Mouse (Mus musculus) kidney, postnatal 36 days (tissue): ENCODE measurements around the gene Syde1.

ENCODE experiments used
- DNase-seq, 2 experiments: peaks; one replicate each; pipeline ENCODE4 v3.0.0; 2021 to 2022; ENCODE audit warnings: mixed read lengths in 2 of 2

Syde1 gene

DNA sequence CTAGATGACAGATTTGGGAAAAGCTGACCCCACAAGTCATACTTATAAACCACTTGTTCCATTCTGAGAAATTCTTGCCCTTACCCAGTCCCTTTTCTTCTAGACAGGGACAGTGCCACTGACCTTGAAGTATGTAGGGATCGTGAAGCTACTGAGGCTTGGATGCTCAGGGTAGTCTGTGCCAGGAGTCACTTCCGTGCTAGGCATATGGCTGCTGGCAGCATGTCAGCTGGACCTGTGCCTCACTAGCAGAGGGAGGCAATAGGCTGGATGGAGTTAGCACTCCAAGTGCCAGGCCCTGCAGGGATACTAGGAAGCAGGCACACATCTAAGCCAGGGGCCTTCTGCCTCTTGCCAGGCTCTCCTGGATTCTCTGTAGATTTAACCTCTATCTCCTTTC is 16.1 kb downstream of the Syde1 start:
- DNase-seq, result peak; percentile 76 to 78

DNA sequence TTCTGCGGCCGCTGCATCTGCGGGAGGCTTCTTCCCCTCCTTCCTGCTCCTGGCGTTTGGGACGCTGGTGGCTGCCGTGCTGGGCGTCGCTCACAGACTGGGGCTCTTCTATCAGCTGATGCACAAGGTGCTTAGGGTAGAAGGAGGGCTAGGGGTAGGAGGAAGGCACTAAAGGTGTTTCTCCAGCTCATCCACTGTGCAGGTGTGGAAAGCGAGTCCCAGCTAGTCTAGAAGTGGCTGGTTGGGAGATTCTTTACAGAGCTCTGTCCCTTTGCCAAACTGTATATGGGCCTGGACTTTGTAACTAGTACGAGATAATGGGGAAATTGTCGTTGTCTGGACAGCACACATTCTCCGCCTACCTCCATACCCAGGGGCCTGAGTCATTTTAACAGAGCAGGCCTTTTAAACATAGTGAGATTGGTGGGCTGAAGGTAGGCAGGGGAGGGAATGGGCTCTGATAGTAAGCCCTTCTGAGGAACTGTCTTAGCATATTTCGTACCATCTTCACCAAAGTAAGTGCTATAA is 16.6 kb downstream of the Syde1 start:
- no peak for DNase-seq

DNA sequence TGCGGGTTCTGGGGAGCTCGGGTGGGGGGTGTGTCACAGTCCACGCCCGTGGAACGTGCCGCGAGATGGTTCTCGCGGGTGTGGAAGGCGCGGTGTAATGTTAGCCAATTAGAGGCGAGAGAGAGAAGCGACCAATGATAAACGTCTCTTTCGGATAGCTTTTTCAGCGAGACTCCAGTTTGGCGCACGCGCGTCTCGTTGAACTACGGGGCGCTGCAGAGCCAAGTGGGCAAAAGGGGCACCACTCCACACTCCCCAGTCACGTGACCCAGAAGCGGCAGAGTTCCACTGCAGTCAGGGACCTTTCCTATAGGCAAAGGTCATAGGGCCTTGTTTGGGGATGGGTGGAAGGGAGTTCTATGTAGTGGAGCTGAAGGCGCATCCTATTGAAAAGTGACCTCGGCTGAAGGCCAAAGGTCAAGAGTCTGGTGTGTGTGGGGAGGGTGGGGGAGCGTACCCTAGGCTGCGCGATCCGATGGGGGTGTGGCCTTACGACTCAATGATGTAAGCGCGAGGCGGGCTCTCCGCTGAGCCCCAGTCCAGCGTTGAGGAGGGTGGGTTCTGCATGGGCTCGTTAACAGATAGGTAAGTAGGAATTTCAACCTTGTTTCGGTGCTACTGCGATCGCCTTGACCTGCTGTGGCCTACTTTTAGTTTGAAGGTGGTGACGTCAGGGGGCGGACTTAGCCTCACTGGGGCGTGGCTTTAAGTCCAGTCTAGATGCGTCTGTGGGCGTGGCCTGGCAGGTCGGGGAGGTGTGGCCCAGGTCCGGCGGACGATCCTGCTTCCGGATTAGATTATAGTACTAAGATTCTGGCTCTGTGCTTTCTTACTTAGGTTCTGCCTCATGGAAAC is 17.3 kb downstream of the Syde1 start, which contains the start of gene Ilvbl:
TSS of gene Ilvbl (plus strand) at position 97 of the 855 bp plus-strand sequence.
- peak; percentile 98 for DNase-seq

DNA sequence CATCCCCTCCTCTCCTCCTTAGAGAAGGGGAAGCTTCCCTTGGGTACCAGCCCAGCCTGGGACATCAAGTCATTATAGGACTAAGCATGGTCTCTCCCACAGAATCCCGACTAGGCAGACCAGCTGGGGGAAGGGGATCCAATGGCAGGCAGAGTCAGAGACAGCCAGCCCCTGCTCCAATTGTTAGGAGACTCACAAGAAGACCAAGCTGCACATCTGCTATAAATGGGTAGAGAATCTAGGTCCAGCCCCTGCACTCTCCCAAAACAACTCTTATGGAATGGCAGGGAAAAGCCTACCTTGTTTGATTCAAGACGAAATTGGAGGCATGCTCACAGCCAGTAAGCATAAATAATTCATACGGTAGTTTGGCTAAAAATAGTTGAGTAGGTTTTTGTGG is 18.5 kb downstream of the Syde1 start:
- DNase-seq, result no peak

DNA sequence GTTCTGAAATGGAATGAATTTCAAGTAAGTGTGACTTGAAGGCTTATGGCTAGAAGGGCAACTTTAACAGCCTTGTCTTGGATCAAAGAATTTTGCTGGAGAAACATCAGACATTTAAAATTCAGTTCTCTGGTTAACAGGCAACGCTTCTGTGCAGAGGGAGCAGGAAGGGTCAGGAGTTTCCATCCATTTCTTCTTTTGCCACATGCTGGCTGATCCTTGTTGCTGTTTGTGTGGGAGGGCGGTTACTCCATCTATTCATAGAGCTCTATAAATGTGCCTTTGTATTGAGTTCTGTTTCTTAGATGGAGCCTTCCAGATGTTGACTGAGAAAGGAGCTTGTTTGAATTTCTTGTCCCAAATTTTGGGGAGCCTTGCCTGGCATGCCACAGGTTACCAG is 20.9 kb downstream of the Syde1 start:
- no peak for DNase-seq

DNA sequence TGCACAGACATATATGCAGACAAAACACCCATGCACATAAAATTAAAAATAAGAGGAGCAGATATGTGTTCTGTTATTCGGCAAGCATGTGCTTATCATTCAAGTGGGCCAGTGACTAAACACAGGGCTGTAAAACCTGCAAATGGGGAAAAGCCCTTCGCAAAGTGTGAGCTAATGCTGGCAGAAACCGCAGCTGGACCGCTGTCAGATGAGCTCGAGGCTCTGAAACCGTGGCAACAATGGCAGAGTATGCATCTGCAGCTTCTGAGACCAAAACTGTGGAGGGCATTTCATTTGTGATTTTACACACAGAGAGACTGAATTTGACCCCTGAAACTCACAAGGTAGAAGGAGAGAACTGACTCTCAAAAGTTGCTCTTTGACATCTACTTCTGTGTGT is 21.3 kb downstream of the Syde1 start:
- DNase-seq, result no peak

DNA sequence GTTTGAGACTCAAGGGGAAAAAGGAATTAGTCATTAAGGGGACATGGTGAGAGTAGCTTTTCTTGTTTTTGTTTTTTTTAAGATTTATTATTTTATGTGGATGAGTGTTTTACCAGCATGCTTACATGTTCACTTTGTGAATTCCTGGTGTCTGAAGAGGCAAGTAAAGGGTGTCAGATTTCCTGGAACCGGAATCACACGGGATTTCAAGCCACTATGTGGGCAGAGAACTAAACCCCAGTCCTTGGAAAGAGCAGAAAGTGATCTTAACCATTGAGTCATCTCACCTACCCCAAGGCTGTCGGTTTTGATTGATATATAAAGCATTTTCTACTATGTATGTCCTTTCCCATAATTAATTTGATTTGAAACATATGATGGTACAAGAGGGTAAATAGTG is 22.1 kb downstream of the Syde1 start:
- no peak for DNase-seq

DNA sequence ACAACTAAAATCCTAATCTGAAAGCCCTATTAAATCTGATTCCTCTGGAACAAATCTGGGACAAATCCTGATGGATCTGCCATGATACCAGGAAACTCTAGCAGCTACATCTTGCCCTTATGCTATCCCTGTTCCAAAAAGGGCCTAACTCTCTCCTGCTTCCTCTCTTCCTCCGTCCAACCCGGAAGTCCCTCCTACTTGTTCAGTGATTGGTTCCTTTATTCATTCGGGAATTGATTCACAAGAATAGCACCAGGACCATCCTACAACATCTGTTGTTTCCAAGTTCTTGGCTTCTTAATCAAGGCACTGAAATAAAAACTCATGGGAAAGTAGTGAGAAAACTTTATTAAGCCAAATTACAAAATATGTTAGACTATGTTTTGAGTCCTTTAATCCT is 22.6 kb downstream of the Syde1 start:
- DNase-seq, result no peak

DNA sequence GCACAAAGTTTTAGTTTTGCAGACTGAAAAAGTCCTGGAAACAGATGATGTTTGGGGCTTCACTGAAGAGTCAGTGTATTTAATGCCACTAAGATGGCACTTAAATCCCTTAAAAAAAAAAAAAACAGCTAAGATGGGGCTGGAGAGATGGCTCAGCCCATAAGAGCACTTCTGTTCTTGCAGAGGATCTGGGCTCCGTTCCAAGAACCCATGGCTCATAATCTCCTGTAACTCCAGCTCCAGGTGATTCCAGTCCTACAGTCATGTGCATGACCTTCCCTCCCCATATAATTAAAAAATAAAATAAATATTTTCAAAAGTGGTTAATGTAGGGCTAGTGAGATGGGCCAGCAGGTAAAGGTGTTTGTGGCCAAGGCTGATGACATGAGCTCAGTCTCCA is 26.7 kb downstream of the Syde1 start:
- DNase-seq, result no peak

DNA sequence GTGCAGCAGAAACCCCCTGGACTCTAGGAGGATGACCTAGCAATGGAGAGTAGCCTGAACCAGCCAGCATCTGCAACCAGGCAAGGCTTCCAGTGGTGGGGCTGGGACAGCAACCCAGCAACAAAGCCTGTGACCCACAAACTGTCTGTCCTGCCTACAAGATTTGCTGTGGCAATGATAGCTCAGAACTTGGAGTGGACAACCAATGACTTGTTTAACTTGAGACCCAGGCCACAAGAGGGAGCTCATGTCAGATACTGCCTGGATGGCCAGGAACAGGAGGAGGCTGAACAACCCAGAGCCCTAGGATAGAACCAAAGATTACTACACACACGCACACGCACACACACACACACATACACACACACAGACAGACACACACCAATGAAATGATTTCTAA is 50.8 kb downstream of the Syde1 start:
- peak; percentile 49 to 77 for DNase-seq
